Mouse (Mus musculus) heart, postnatal 0 days (tissue): Measurements from ENCODE around the gene Atp6v0e.

Experiments used
- CTCF ChIP-seq: IDR thresholded peaks from 2 replicates; pipeline ENCODE4 v1.5.1; 2016; ENCODE audit warnings: antibody characterized with exemption, control low read depth, low read depth
- EP300 ChIP-seq: IDR thresholded peaks from 2 replicates; pipeline ENCODE4 v1.6.1; 2016; ENCODE audit warnings: antibody characterized with exemption, low read depth

- TF ChIP-seq EP300 (no peak), CTCF (no peak)
Observed at GRCm38 (mm10) chr17:26628936-26629335, 34.1 kb upstream of the Atp6v0e start.
